Mouse (Mus musculus) urinary bladder, postnatal 0 days (tissue): ENCODE measurements around the gene Sbp. TPM values are rescaled to one million over a fixed set of nuclear protein-coding genes. Genes with fewer than 3 reads are reported as not detected.

ENCODE experiments used
- polyA plus RNA-seq: library from polyadenylated mRNA; unstranded; fragments of >200 nt; fragmentation: Nextera tagmentation; extraction: Ambion mirVana; gene quantifications from 2 replicates; pipeline ENCODE4 v1.2.1, GENCODE M21; 2015

Gene Sbp
- polyA plus RNA-seq: not detected in 2 replicates

GRCm38 (mm10) chr17:23941372-23941771 is at the start of gene Sbp:
TSS of gene Sbp (plus strand) at chr17:23941672.

DNA sequence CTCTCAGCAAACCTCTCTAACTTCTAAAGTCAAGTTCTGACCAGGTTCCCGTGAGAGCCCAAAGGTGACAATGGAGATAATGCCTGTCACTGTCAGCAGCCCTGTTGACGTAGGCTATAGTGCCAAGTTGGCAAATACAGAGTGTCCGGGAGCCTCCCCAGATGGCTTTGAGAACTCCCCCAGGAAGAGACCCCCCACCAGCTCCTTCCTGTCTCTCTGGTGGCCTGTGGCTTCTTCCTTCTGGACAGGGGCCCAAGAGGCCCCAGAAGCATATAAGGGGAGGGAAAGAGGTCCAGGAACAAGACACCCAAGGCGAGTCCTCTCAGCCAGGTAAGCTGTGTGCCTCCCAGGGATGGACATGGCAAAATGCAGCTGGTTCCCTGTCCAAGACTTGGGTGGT is 24.3 kb upstream of the Sbp start, which contains the start of gene Dcpp3:
Dcpp3 (plus strand) TSS at position 301 of the 400 bp plus-strand sequence.

GRCm38 (mm10) chr17:23955174-23955573 is 13.7 kb downstream of the Sbp start, which contains the start of gene Sbpl:
TSS of gene Sbpl (minus strand) at chr17:23955274.

GRCm38 (mm10) chr17:23980297-23980909 is 38.9 kb downstream of the Sbp start, which contains the start of gene Prss30:
TSS of gene Prss30 (minus strand) at chr17:23980566.

Other genes starting within 250 kb of the Sbp start
- 0.04 TPM in 1 of 2 replicates, not detected in the other for gene 1520401A03Rik, start 218.9 kb upstream of the Sbp start, polyA plus RNA-seq
- 19.7 and 21.9 TPM in 2 replicates for gene Pkmyt1, start 215.3 kb upstream of the Sbp start, polyA plus RNA-seq
- gene Paqr4, start 200.8 kb upstream of the Sbp start, polyA plus RNA-seq: 21.7 and 28.3 TPM in 2 replicates
- gene Kremen2, start 195.8 kb upstream of the Sbp start, polyA plus RNA-seq: 0.07 and 0.13 TPM in 2 replicates
- 26.5 and 28.3 TPM in 2 replicates for gene Flywch1, start 170.1 kb upstream of the Sbp start, polyA plus RNA-seq
- 11.5 and 14.0 TPM in 2 replicates for gene Flywch2, start 155.6 kb upstream of the Sbp start, polyA plus RNA-seq
- gene Srrm2, start 151.1 kb upstream of the Sbp start, polyA plus RNA-seq: 230 and 239 TPM in 2 replicates
- gene Elob, start 112.5 kb upstream of the Sbp start, polyA plus RNA-seq: 1,134 TPM in 2 replicates
- not detected in 2 replicates for gene Prss33, start 105.6 kb upstream of the Sbp start, polyA plus RNA-seq
- gene Prss32, start 97.8 kb upstream of the Sbp start, polyA plus RNA-seq: 1.1 and 1.5 TPM in 2 replicates
- 0.12 TPM in 1 of 2 replicates, not detected in the other for gene Prss41, start 97.5 kb upstream of the Sbp start, polyA plus RNA-seq
- not detected in 2 replicates for gene Prss21, start 73.6 kb upstream of the Sbp start, polyA plus RNA-seq
- not detected in 2 replicates for gene Dcpp1, start 60.8 kb upstream of the Sbp start, polyA plus RNA-seq
- gene Dcpp2, start 60.8 kb upstream of the Sbp start, polyA plus RNA-seq: not detected in 2 replicates
- not detected in 2 replicates for gene Dcpp3, start 24.2 kb upstream of the Sbp start, polyA plus RNA-seq
- not detected in 2 replicates for gene Sbpl, start 13.6 kb downstream of the Sbp start, polyA plus RNA-seq
- 0.11 TPM in 1 of 2 replicates, not detected in the other for gene Prss30, start 38.9 kb downstream of the Sbp start, polyA plus RNA-seq
- 14.5 and 15.4 TPM in 2 replicates for gene Prss22, start 56.4 kb downstream of the Sbp start, polyA plus RNA-seq
- gene Prss27, start 96.5 kb downstream of the Sbp start, polyA plus RNA-seq: 22.4 and 23.8 TPM in 2 replicates
- gene Kctd5, start 131.8 kb downstream of the Sbp start, polyA plus RNA-seq: 47.7 and 61.0 TPM in 2 replicates
- 31.2 and 35.3 TPM in 2 replicates for gene Pdpk1, start 209.3 kb downstream of the Sbp start, polyA plus RNA-seq
- gene Amdhd2, start 222.1 kb downstream of the Sbp start, polyA plus RNA-seq: 24.9 and 27.2 TPM in 2 replicates
- gene Atp6v0c, start 228.0 kb downstream of the Sbp start, polyA plus RNA-seq: 502 and 568 TPM in 2 replicates